Mouse (Mus musculus): Measurements from ENCODE around the gene Tet3. TPM values are rescaled to one million over a fixed set of nuclear protein-coding genes. Genes with fewer than 3 reads are reported as not detected.

Gene Tet3
- polyA plus RNA-seq, 1 experiment, result 9.4 TPM

DNA sequence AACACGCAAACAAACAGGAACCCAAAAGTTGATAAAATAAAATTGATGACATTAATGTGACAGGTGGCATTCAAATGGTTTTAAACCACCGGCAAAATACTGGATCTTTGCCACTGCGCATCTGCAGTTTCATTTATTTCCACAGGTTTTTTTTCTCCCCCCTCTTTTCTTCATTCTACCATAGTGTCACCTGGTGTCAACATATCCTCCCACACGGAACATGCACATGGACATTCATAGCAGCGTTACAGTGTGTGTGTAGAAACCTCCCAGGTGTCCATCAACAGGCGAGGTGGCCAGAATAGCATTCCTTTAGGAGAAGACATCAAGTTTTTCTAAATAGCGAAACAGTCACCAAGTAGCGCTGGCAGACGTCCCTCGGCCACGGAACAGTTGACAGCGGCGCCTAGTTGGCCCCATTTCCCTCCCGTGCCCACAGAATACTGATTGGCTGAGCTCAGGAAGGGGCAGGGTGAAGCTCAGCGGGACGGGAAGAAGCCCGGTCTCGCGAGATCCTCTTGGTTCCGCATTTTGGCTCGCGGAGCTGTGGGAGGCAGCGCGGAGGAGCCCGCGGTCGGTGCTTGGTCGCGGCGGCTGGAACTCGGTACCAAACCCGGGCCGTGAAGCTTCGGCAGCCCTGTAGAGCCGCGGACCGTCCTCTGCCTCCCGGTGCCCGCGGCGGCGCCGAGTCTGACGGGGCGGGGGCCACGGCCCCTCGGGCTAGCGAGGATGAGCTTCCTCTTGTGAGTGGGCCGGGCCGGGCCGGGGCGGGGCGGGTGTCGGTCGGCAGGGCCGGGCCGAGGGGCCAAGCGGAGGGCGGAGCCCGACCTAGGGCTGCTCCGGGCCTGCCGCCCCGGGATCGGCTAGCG is 133.1 kb downstream of the Tet3 start, which contains the start of the genes Mthfd2 and Mob1a:
TSS of gene Mthfd2 (minus strand) at position 384 of the 869 bp plus-strand sequence.
TSS of gene Mob1a (plus strand) at position 492 of the 869 bp plus-strand sequence.
- DNase-seq (ENCODE audit: low spot score), result peak; percentile 92

DNA sequence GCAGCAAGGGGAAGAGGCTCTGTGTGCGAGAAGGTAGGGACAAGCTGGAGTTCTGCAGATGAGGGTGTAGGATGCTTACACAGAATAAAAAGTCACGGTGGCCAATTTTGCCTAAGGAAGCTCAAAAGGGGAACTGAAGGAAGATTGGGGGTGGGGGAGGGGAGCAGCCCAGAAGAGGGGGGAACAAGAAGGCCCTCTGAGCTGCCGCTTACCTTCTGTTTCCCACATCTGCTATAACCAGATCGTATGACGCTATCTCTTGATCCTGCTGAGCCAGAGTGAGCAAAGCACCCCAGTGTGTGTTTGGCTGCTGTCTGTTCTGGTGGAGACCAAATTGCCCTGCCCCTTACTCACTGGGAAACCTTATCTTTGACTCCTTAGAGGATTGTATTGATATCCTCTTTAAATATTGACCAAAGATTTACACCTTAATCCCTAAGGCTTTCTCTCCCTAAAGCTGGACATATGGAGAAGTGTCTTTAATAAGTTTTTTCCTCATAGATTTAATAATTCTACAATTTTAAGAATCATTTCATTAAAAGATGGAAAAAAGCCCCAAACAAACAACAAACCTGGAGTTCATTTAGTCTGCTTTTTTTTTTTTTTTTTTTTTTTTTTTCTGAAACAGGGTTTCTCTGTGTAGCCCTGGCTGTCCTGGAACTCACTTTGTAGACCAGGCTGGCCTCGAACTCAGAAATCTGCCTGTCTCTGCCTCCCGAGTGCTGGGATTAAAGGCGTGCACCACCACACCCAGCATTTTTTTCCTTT is 135.0 kb downstream of the Tet3 start:
- no peak for DNase-seq (ENCODE audit: low spot score)

DNA sequence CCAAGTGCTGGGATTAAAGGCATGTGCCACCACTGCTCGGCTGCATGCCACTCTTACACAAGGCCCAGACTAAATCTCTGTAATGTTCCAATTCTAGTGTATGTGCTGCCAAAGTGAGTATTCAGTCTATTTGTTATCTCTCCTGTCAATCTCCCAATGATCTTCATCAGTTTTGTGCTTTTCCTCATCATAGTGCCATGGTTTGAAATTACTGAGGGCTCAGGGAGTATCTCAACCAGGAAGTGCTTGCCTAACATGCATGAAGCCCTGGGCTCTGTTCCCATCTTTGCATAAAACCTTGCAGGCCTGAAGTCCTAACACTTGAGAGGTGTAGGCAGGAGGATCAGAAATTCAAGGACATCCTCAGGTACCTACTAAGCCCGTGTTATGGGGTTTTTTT is 136.1 kb downstream of the Tet3 start:
- no peak for DNase-seq (ENCODE audit: low spot score)

DNA sequence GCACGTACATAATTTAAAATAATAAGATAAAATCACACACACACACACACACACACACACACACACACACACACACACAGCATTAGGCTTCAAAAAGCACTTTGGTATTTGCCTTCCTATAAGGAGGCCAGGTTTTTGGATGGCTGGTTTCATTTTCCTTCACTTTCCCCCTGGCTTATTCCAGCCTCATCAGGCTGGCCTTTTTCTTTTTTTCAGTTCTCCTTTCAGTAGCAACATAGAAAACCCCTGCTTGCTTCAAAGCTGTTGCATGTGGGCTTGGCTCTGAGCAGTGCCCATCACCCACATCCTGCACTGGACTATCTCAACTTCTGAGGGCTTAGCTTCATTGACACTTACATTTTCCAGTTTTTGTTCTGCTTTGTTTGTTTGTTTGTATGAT is 137.0 kb downstream of the Tet3 start:
- no peak for DNase-seq (ENCODE audit: low spot score)

DNA sequence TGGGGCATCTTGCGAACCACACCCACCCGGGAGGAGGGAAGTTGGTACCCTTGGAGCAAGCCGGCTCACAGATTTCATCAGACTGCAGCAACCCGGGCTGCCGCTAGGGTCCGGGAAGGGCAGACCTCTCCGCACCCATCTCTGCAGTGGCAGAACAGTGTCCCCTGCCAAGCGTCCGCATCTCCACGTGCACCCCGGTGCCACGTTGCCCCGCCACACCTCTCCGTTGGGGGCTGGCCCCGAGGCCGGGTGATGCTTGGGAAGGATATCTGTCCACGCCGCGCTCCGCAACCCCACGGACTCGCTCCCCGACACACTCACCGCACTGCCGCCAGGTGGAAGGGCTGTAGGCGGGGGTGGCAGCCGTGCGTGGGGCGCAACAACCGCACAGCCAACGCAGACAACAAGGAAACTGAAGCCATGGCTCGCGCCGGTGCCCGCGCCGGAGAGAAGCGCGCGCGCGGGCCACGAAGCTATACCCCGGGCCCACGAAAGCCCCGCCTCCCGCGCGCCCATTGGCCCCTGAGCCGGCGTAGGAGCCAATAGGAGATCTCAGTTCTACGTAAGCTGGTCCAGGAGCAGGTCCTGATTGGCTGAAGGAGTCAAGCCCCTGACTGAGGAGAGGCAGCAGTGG is 141.7 kb downstream of the Tet3 start:
- DNase-seq (ENCODE audit: low spot score), result peak; percentile 61

DNA sequence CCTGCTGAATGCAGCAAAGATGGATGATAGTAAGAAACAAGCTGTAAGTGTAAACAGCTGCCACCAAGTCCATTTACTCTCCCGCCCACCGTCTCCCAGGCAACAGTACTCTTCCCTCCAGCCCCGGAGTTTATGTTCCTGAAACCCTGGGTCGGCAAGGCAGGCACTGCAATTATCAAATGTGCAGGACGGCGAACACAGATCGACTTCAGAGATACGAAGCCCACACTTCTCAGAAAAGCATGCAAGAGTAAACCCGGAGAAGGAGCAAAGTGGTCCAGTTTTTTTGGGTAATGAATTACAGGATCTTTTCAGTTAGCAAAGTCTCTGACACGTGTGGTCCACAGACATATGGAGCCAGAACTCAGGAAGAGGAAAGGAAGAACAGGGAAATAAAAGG is 142.9 kb downstream of the Tet3 start:
- DNase-seq (ENCODE audit: low spot score), result no peak

DNA sequence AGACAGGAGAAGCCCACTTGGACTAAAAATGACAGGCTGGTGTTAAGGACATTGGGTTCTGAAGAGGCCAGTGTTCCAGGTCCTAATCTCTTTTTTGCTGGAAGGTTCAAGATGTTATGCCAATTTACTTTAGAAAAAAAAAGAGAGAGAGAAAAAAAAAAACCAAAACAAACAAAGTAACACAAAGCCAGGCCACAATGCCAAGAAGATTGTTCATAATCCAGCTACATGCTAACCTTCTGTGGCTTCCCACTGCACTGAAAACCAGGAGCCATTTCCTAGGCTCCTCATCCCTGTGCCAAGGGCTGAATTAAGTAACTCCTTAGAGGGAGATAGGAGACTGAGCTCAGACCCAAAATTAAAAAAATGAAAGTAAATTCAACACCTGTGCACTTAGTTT is 143.6 kb downstream of the Tet3 start:
- no peak for DNase-seq (ENCODE audit: low spot score)

DNA sequence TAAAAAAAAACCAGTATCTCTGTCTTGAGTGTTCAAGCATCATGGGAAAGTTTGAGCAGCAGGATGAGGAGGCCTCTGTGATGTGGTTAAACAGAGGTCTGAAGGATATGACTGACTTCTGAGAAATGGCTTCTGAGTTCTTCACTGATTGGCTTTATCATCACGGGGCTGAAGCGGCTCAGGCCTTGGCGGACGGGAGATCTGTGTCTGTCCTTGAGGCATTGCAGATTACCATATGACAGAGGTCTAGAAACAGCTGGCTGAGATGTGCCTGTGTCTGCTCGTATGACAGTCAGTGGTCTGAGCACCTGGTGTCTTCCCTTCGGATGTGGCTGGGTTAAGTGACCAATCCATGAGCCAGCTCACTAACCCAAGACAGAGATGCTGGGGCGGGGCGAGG is 146.4 kb downstream of the Tet3 start:
- no peak for DNase-seq (ENCODE audit: low spot score)

Other genes with a start within 250 kb of the Tet3 start
- 0.06 TPM in 1 of 2 replicates, not detected in the other for gene Slc4a5, start 239.3 kb downstream of the Tet3 start, polyA plus RNA-seq (2012; rRNA removed)
- 3.2 and 4.4 TPM in 2 replicates for gene Mthfd2, start 133.2 kb downstream of the Tet3 start, polyA plus RNA-seq (2012; rRNA removed)
- gene Mob1a, start 133.1 kb downstream of the Tet3 start, polyA plus RNA-seq (2012; rRNA removed), result 55.1 and 57.1 TPM in 2 replicates
- gene Bola3, start 109.9 kb downstream of the Tet3 start, polyA plus RNA-seq (2012; rRNA removed), result 57.9 and 67.0 TPM in 2 replicates
- gene Dguok, start 47.9 kb upstream of the Tet3 start, polyA plus RNA-seq (2012; rRNA removed), result 79.1 and 106 TPM in 2 replicates
- gene Actg2, start 77.2 kb upstream of the Tet3 start, polyA plus RNA-seq (2012; rRNA removed), result 8,061 and 9,269 TPM in 2 replicates
- gene Stambp, start 113.6 kb upstream of the Tet3 start, polyA plus RNA-seq (2012; rRNA removed), result 27.6 and 28.4 TPM in 2 replicates
- not detected in 2 replicates for gene Clec4f, start 197.1 kb upstream of the Tet3 start, polyA plus RNA-seq (2012; rRNA removed)
- gene Cd207, start 218.8 kb upstream of the Tet3 start, polyA plus RNA-seq (2012; rRNA removed), result not detected in 2 replicates

Measured in urinary bladder, adult 2 months (tissue).